Mouse (Mus musculus) midbrain, embryonic 15.5 days (tissue): ENCODE data around the gene Nudt22. TPM values are rescaled to one million over a fixed set of nuclear protein-coding genes. Genes with fewer than 3 reads are reported as not detected.

ENCODE experiments used
- ATAC-seq: fragments of 200-750 bp; cut with Nextera tagmentation; replicated peaks from 2 replicates; pipeline ENCODE4 v1.8.0; 2017; ENCODE audit warnings: moderate TSS enrichment
- H3K27ac ChIP-seq: fragments of 300-500 bp; sonication (generic); 2 replicates; pipeline ENCODE4 v1.5.1; 2015; ENCODE audit warnings: mild to moderate bottlenecking, inconsistent platforms
- H3K27me3 ChIP-seq: fragments of 300-500 bp; sonication (generic); replicated peaks from 2 replicates; pipeline ENCODE4 v1.6.1; 2015; ENCODE audit warnings: inconsistent platforms
- H3K36me3 ChIP-seq: fragments of 300-500 bp; sonication (generic); replicated peaks from 2 replicates; pipeline ENCODE4 v1.6.1; 2015; ENCODE audit warnings: inconsistent platforms
- H3K4me1 ChIP-seq: fragments of 300-500 bp; sonication (generic); 2 replicates; pipeline ENCODE4 v1.6.1; 2015; ENCODE audit warnings: inconsistent platforms
- H3K4me2 ChIP-seq: fragments of 300-500 bp; sonication (generic); 2 replicates; pipeline ENCODE4 v1.6.1; 2015; ENCODE audit warnings: inconsistent platforms, mild to moderate bottlenecking, moderate library complexity
- H3K4me3 ChIP-seq: fragments of 300-500 bp; sonication (generic); 2 replicates; pipeline ENCODE4 v1.5.1; 2015; ENCODE audit warnings: mild to moderate bottlenecking, inconsistent platforms
- H3K9ac ChIP-seq: fragments of 300-500 bp; sonication (generic); 2 replicates; pipeline ENCODE4 v1.6.1; 2015; ENCODE audit warnings: mild to moderate bottlenecking, inconsistent platforms
- H3K9me3 ChIP-seq: fragments of 300-500 bp; sonication (generic); 2 replicates; pipeline ENCODE4 v1.6.1; 2016; ENCODE audit warnings: inconsistent platforms
- WGBS: fragments of 180-500 bp; shearing (Covaris S2); methylation state at CpG from one replicate; pipeline ENCODE4 v1.1.7; 2015; ENCODE audit warnings: mixed read lengths; 5-methylcytosine and 5-hydroxymethylcytosine counted together
- polyA plus RNA-seq: library from polyadenylated mRNA; unstranded; fragments of >200 nt; fragmentation: Nextera tagmentation; extraction: Ambion mirVana; gene quantifications from 2 replicates; pipeline ENCODE4 v1.2.1, GENCODE M21; 2015

Nudt22 gene
- polyA plus RNA-seq, 1 experiment from 2014 or later, result 21.0 TPM

GRCm38 (mm10) chr19:6971644-6972043, 24.3 kb downstream of the Nudt22 start:
- Histone ChIP-seq H3K4me1 (peaks cover 25% of the 10 kb centered on the region), H3K36me3 (no peaks in the 10 kb centered on the region), H3K4me3 (no peak overlapping the region), H3K27ac (no peak overlapping the region), H3K9me3 (no peaks in the 10 kb centered on the region), H3K9ac (0 out of 2 replicates have a peak overlapping the region, but pooled peaks have one; percentile 0), H3K4me2 (no peak overlapping the region), H3K27me3 (peaks cover 22% of the 10 kb centered on the region)
- 55% methylated on average over 6 of the region's 6 CpGs for WGBS
- ATAC-seq, result no peak

DNA sequence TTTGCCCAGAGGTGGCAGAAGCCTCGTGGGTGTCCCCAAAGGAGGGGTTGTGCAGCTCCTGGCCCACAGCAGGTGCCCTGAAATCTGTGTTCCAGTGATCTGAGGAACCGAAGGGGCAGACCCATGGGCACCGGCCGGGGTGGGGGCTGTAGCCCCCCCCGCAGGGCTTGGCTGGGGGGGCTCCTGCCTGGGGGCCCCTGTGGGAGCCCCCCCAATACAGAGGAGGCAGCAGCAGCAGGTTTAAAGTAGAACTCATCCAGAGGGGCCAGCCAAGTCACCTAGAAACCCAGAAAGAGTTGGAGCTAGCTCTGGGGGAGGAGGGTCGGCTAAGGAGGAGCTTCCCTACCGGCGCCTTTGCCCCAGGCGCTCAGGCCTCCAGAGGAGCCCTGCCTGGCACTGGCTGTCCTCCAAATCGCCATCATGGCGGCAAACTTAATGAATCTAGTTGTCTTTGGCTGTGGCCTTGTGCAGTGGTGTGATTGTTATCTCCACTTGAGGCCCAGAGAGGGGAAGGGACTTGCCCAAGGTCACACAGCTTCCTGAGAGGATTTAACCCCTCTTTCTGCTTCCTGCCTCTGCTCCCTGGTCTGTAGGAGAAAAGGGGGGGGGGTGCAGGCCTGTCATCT, 25.3 kb downstream of the Nudt22 start:
- no peak overlapping the region for H3K4me3 ChIP-seq
- H3K4me2 ChIP-seq, result peak overlapping the region; percentile 37; the same call in 1 of the 2 replicates
- H3K9ac ChIP-seq, result no peak overlapping the region
- no peaks in the 10 kb centered on the region for H3K9me3 ChIP-seq
- H3K36me3 ChIP-seq, result no peaks in the 10 kb centered on the region
- H3K27me3 ChIP-seq, result peaks cover 22% of the 10 kb centered on the region
- H3K4me1 ChIP-seq, result peaks cover 17% of the 10 kb centered on the region
- no peak overlapping the region for H3K27ac ChIP-seq
- ATAC-seq, result no peak
- 22% methylated on average over 11 of the region's 11 CpGs for WGBS

DNA sequence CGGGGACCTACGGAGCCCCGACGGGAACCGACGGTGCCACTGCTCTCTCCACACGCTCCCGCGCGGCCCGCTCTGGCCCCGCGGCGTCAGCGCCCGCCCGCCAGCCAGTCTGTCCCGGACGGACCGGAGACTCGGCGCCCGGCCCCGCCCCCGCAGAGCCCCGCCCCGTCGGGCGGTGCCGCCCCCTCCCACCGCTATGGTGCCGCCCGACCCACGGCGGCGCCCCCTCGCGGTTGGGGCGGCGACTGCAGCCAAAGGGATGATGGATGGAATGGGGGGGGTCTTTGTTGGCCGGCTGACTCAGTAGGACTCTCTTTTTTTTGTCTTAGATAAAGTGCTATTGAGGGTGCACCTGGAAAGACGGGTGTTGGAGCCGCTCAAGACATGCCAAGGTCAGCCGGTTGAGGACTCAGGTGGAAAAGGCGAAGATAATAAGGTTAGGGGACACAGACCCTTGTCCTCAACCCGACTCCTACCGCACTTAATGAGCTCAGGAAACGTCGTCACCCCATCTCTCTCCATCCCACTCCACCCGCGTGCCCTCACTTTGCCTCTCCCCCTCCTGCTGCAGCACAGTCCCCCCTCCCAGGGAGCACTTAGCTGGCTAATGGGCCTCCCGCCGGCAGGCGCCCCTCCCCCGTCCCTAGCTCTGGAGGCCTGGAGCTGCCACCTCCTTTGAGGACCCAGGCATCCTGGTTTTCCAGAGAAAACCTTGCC, 26.1 kb downstream of the Nudt22 start:
- 2% methylated on average over 46 of the region's 55 CpGs for WGBS

GRCm38 (mm10) chr19:6969291-6969664, 26.6 kb downstream of the Nudt22 start:
- Histone ChIP-seq H3K4me2 (peak overlapping the region; percentile 37), H3K27ac (no peak overlapping the region), H3K27me3 (peaks cover 22% of the 10 kb centered on the region), H3K9me3 (no peaks in the 10 kb centered on the region), H3K4me3 (peak overlapping the region; percentile 29), H3K4me1 (peaks cover 17% of the 10 kb centered on the region), H3K9ac (no peak overlapping the region), H3K36me3 (no peaks in the 10 kb centered on the region)
- no peak for ATAC-seq
- under 1% methylated on average over 19 of the region's 20 CpGs for WGBS

More for the DNA sequence above, 26.1 kb downstream of the Nudt22 start:
- Histone ChIP-seq H3K27me3 (peaks cover 22% of the 10 kb centered on the region), H3K9me3 (no peaks in the 10 kb centered on the region), H3K4me2 (peak overlapping the region; percentile 37), H3K36me3 (no peaks in the 10 kb centered on the region), H3K4me3 (peak overlapping the region; percentile 29), H3K4me1 (peaks cover 17% of the 10 kb centered on the region), H3K27ac (no peak overlapping the region), H3K9ac (no peak overlapping the region)
- no peak for ATAC-seq

- Histone ChIP-seq H3K27me3 (peaks cover 22% of the 10 kb centered on the region), H3K9ac (no peak overlapping the region), H3K27ac (no peak overlapping the region), H3K9me3 (no peaks in the 10 kb centered on the region), H3K4me1 (peaks cover 12% of the 10 kb centered on the region), H3K36me3 (no peaks in the 10 kb centered on the region), H3K4me2 (peak overlapping the region; percentile 37), H3K4me3 (peak overlapping the region; percentile 29)
- no peak for ATAC-seq
- WGBS, result 16% methylated on average over 15 of the region's 15 CpGs
Measured at GRCm38 (mm10) chr19:6968491-6969271, 27.2 kb downstream of the Nudt22 start.

- Histone ChIP-seq H3K27me3 (no peaks in the 10 kb centered on the region), H3K4me1 (peaks cover 13% of the 10 kb centered on the region), H3K9me3 (no peaks in the 10 kb centered on the region), H3K27ac (no peak overlapping the region), H3K4me3 (no peak overlapping the region), H3K36me3 (no peaks in the 10 kb centered on the region), H3K4me2 (no peak overlapping the region), H3K9ac (no peak overlapping the region)
- no peak for ATAC-seq
- 81% methylated on average over 10 of the region's 10 CpGs for WGBS
Measured at GRCm38 (mm10) chr19:6956461-6956860, 39.5 kb downstream of the Nudt22 start.

DNA sequence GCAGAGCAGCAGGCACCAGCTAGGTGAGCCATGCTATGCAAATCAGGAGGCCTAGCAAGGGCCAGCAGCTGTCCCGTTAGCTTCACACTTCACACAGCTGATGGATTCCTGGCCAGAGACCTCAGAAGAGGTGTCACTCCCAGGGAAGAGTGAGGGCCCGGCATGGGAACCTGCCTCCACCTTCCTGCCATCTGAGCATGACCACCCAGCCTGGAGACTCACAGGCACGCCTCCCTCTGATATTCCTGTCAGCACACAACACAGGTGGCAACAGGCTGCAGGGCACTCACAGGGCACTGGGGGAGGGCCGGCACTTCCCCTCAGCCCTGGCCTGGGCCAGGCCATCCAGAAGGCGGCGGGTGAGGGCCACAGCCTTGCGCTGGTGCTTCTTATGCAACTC, 40.5 kb downstream of the Nudt22 start:
- Histone ChIP-seq H3K4me3 (no peak overlapping the region), H3K36me3 (no peaks in the 10 kb centered on the region), H3K9ac (no peak overlapping the region), H3K4me2 (no peak overlapping the region), H3K27ac (no peak overlapping the region), H3K9me3 (no peaks in the 10 kb centered on the region), H3K27me3 (no peaks in the 10 kb centered on the region), H3K4me1 (peaks cover 14% of the 10 kb centered on the region)
- no peak for ATAC-seq
- 91% methylated on average over 7 of the region's 7 CpGs for WGBS

GRCm38 (mm10) chr19:6954046-6954445, 41.9 kb downstream of the Nudt22 start:
- H3K4me1 ChIP-seq, result peaks cover 23% of the 10 kb centered on the region
- no peaks in the 10 kb centered on the region for H3K9me3 ChIP-seq
- no peaks in the 10 kb centered on the region for H3K27me3 ChIP-seq
- no peak overlapping the region for H3K27ac ChIP-seq
- no peaks in the 10 kb centered on the region for H3K36me3 ChIP-seq
- H3K4me3 ChIP-seq, result no peak overlapping the region
- no peak overlapping the region for H3K9ac ChIP-seq
- ATAC-seq, result no peak
- no peak overlapping the region for H3K4me2 ChIP-seq
- WGBS, result 56% methylated on average over 9 of the region's 9 CpGs

DNA sequence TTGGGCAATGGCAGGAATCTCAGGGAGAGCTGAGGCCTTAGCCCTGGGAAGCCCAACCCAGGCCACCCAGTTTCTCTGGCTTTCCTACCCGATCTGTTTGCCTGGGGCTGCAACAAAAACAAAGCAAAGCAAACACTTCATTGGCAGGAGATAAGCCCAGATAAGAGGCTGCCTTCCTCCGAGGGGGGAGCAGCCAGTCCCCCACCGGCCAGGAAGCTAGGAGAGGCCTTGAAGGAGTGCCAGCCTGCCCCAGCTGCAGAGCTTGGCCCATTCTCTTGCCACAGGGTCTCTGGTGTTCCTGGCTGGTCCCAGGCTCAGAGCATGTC, 43.2 kb downstream of the Nudt22 start:
- H3K4me3 ChIP-seq, result peak overlapping the region; percentile 62
- 19% methylated on average over 3 of the region's 3 CpGs for WGBS
- no peaks in the 10 kb centered on the region for H3K36me3 ChIP-seq
- H3K9ac ChIP-seq, result peak overlapping the region; percentile 61
- H3K9me3 ChIP-seq, result no peaks in the 10 kb centered on the region
- ATAC-seq, result no peak
- peaks cover 23% of the 10 kb centered on the region for H3K4me1 ChIP-seq
- H3K27me3 ChIP-seq, result no peaks in the 10 kb centered on the region
- peak overlapping the region; percentile 90 for H3K4me2 ChIP-seq
- H3K27ac ChIP-seq, result peak overlapping the region; percentile 94

DNA sequence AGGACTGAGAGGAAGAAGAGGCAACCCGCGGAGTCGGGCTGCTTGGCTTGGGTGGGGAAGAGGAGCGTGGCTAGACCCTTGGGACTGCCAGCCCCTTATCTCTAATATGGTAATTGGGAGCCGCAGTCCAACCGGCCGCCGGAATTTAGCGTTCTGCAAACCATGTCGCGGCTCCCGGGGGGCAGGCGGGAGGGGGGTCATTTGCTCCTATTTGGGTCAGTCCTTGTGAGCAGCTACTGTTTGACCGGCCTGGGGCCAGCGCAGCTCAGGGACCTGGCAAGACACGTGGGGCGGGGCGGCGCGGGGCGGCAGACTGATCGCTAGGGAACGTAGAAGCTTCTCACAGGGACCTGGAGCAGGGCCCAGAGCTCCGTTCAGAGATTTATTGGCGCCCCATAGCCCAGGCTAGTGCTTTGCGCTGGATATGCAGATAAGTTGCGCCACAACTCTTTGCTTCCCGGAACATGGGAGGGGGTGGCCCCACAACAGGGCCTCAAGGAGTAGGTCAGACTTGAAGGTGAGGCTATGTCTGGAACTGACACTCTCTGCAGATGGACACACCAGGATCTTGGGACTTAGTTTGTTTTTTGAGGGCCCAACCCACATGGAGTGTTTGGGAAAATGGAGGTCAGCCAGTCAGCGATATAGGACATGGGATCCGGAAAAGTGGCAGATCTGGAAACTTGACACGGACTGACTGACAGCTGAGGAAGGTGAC, 43.8 kb downstream of the Nudt22 start:
- H3K9me3 ChIP-seq, result no peaks in the 10 kb centered on the region
- H3K9ac ChIP-seq, result peak overlapping the region; percentile 61
- peaks cover 23% of the 10 kb centered on the region for H3K4me1 ChIP-seq
- H3K36me3 ChIP-seq, result no peaks in the 10 kb centered on the region
- no peaks in the 10 kb centered on the region for H3K27me3 ChIP-seq
- peak overlapping the region; percentile 62 for H3K4me3 ChIP-seq
- ATAC-seq, result peak; percentile 35
- WGBS, result 4% methylated on average over 31 of the region's 31 CpGs
- H3K4me2 ChIP-seq, result peak overlapping the region; percentile 90
- H3K27ac ChIP-seq, result peak overlapping the region; percentile 94

DNA sequence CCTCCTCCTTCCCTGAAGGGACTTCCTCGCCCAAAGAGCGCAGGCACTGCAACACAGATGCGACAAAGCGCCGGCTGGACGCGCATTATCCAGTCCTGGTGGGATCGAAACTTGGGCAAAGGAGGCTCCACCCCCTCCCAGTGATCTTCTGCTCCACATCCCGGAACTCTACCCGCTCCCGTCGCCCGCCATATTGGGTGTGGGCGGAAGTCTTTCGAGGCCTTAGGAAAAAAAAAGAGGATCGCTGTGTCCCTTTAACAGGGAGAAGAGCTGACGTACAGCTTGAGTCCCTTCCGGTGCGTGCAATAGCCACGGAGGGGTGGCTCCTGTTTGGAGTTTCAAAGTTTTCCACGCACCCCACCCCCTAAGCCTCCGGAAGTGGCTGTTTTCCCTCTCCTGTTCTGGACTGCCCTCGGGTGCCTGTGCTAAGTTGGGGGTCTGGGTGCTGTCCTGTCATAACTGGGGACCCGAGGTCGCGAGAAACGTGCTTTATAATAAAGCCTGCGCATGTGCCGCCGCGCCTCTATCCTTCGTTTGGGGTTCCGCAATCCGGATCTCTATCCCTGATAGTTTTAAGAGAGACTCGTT, 44.4 kb downstream of the Nudt22 start:
- WGBS, result under 1% methylated on average over 35 of the region's 35 CpGs
- peak overlapping the region; percentile 94 for H3K27ac ChIP-seq
- peak overlapping the region; percentile 69 for H3K9ac ChIP-seq
- H3K36me3 ChIP-seq, result no peaks in the 10 kb centered on the region
- H3K4me1 ChIP-seq, result peaks cover 23% of the 10 kb centered on the region
- peak; percentile 86 for ATAC-seq
- H3K4me3 ChIP-seq, result peak overlapping the region; percentile 62
- H3K27me3 ChIP-seq, result no peaks in the 10 kb centered on the region
- no peaks in the 10 kb centered on the region for H3K9me3 ChIP-seq
- H3K4me2 ChIP-seq, result peak overlapping the region; percentile 90
